Mouse (Mus musculus) ZHBTc4 (cell line): Measurements from ENCODE around the gene Gm17304.

ENCODE experiments used
- DNase-seq: peaks from one replicate; pipeline ENCODE4 v3.0.0-alpha.2; 2011; ENCODE audit warnings: low read depth, low spot score

The Gm17304 gene

GRCm38 (mm10) chr5:106622193-106622592, 13.3 kb downstream of the Gm17304 start:
- DNase-seq, result no peak

GRCm38 (mm10) chr5:106623337-106623736, 14.4 kb downstream of the Gm17304 start:
- no peak for DNase-seq

- no peak for DNase-seq
Measured at GRCm38 (mm10) chr5:106628369-106629149, 19.7 kb downstream of the Gm17304 start.

GRCm38 (mm10) chr5:106636423-106636946, 27.6 kb downstream of the Gm17304 start:
- no peak for DNase-seq

GRCm38 (mm10) chr5:106639627-106640026, 30.7 kb downstream of the Gm17304 start:
- no peak for DNase-seq

- no peak for DNase-seq
Measured at GRCm38 (mm10) chr5:106640235-106640809, 31.4 kb downstream of the Gm17304 start.

- DNase-seq, result no peak
Measured at GRCm38 (mm10) chr5:106641876-106642275, 33.0 kb downstream of the Gm17304 start.

GRCm38 (mm10) chr5:106643434-106643833, 34.5 kb downstream of the Gm17304 start:
- no peak for DNase-seq

- no peak for DNase-seq
Measured at GRCm38 (mm10) chr5:106649441-106649840, 40.5 kb downstream of the Gm17304 start.

GRCm38 (mm10) chr5:106649995-106650394, 41.1 kb downstream of the Gm17304 start:
- no peak for DNase-seq

GRCm38 (mm10) chr5:106652220-106652753, 43.4 kb downstream of the Gm17304 start:
- no peak for DNase-seq

- no peak for DNase-seq
Measured at GRCm38 (mm10) chr5:106652790-106653328, 44.0 kb downstream of the Gm17304 start.
